ENCODE assay signal across 20 mouse cellular contexts in the genomic region with DNA sequence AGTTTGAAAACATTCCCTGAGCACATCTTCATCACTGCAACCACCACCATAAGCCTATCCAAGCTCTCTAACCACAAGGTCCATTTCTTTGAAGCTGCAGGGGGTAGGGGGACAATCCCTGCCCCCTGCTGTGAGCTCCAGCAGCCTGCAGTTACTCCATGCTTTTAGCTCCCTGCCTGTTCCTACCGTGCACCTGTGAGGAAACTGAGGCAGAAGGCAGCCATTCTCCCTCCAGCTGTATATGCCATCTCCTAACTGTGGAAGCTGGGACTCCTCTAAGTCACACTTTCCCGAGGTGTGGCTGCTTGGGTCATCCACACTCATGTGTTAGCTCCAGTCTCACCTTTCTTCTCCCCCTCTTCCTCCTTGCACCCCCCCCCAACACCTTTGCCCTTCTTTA. TPM values are rescaled to one million over a fixed set of nuclear protein-coding genes. Genes with fewer than 3 reads are reported as not detected.
A peak's percentile ranks its signal among the peaks of the same experiment; 100 is the strongest.
DNase-seq lines count a peak whose midpoint lies in the region; ATAC-seq and TF ChIP-seq lines count a peak whose summit lies in the region.
"Had no signal": no experiment of that assay in that cellular context is flagged by ENCODE, and none has a peak within 500 bp of the region (broad histone marks: within the 10 kb centered on the region; RNA-seq: fewer than 3 reads in every experiment).

No protein-coding gene starts in this region.

- H3K4me2 ChIP-seq in midbrain, embryonic 11.5 days: no peak overlapping the region
- H3K4me2 ChIP-seq in midbrain, embryonic 16.5 days (ENCODE audit: low read length): no peak overlapping the region

- H3K4me3 ChIP-seq in midbrain, embryonic 11.5 days (ENCODE audit: low read depth, low read length): no peak overlapping the region
- no peak overlapping the region for H3K4me3 ChIP-seq in midbrain, embryonic 16.5 days (ENCODE audit: low read depth, low read length)

- H3K36me3 ChIP-seq in midbrain, embryonic 11.5 days (ENCODE audit: control insufficient read depth, insufficient read depth, low read length): no peaks in the 10 kb centered on the region
- no peaks in the 10 kb centered on the region for H3K36me3 ChIP-seq in midbrain, embryonic 16.5 days (ENCODE audit: control insufficient read depth, insufficient read depth, low read length)
- H3K36me3 ChIP-seq: G1E had no signal

- no peak for TF ChIP-seq CTCF in Patski (IDR thresholded peaks at IDR 0.05)

- no peak overlapping the region for H3K9ac ChIP-seq in midbrain, embryonic 11.5 days (ENCODE audit: low read length)
- H3K9ac ChIP-seq in midbrain, embryonic 16.5 days (ENCODE audit: low read depth, low read length): no peak overlapping the region

- ATAC-seq in midbrain, embryonic 11.5 days (ENCODE audit: low FRiP score): no peak
- ATAC-seq in midbrain, embryonic 16.5 days: no peak
- ATAC-seq in Patski: peak; percentile 4
- ATAC-seq: activated CD4-positive, CD25-positive, alpha-beta regulatory T cell, adult 4 months; CD4-positive, CD25-positive, alpha-beta regulatory T cell, adult 4 months had no signal

- in situ Hi-C loops in Patski (cut with MboI; ENCODE audit: low pct_unique_long_range_greater_than_20kb): loop anchor here (5.0 to 25.0 kb wide), 4 partner anchors 62 to 997 kb away; partner anchors contain the start of genes Mcts2, Mylk2, Rbck1 and Trib3

- POLR2A ChIA-PET in Patski (lab: Charles Lee): interaction anchor here (0.8 to 2.3 kb wide), 9 partner anchors 8 to 822 kb away, joined by 3 to 7 read pairs (median 5); partner anchors contain the start of gene Fam110a

- 33% methylated on average over 2 of the region's 2 CpGs for WGBS in midbrain, embryonic 11.5 days
- WGBS in midbrain, embryonic 16.5 days: 28% methylated on average over 2 of the region's 2 CpGs

- peak; percentile 57 for DNase-seq in midbrain, embryonic 11.5 days (ENCODE audit: low spot score, missing footprints)
- peak; percentile 36 for DNase-seq in NIH3T3 (ENCODE audit: low read depth)
- DNase-seq in Patski (ENCODE audit: low read depth, low spot score): peak; percentile 97
- DNase-seq in retina, postnatal 1 day: no peak
- no peak for DNase-seq in spleen, postnatal 14 days (ENCODE audit: low spot score in 2 of 2)
- DNase-seq: adrenal gland, adult 2 months; adrenal gland, adult 8-10 months; adrenal gland, postnatal 10 days; adrenal gland, postnatal 14 days; adrenal gland, postnatal 25 days; B cell, adult 2 months; cerebellum, adult 11 months; cerebellum, adult 11-12 months; cerebellum, adult 18-20 months; cerebellum, adult 2 months; cerebellum, adult 8-10 months had no signal

- H3K9me3 ChIP-seq in midbrain, embryonic 11.5 days (ENCODE audit: control insufficient read depth, low read length): no peaks in the 10 kb centered on the region
- H3K9me3 ChIP-seq in midbrain, embryonic 16.5 days (replicated peaks; ENCODE audit: control insufficient read depth, low read length, poor library complexity, severe bottlenecking): no peaks in the 10 kb centered on the region
- H3K9me3 ChIP-seq: G1E had no signal

- no peak overlapping the region for H3K27ac ChIP-seq in midbrain, embryonic 11.5 days (ENCODE audit: low read depth, low read length)
- no peak overlapping the region for H3K27ac ChIP-seq in midbrain, embryonic 16.5 days (ENCODE audit: low read length)

- peaks cover 8% of the 10 kb centered on the region; the same call in 1 of the 2 replicates for H3K4me1 ChIP-seq in midbrain, embryonic 11.5 days (ENCODE audit: control insufficient read depth, insufficient read depth, low read length)
- H3K4me1 ChIP-seq in midbrain, embryonic 16.5 days (ENCODE audit: control insufficient read depth, insufficient read depth, low read length): no peaks in the 10 kb centered on the region

- H3K27me3 ChIP-seq in midbrain, embryonic 11.5 days (ENCODE audit: control insufficient read depth, insufficient read depth, low read length): no peaks in the 10 kb centered on the region
- H3K27me3 ChIP-seq in midbrain, embryonic 16.5 days (ENCODE audit: control insufficient read depth, insufficient read depth, low read depth, low read length): no peaks in the 10 kb centered on the region
- H3K27me3 ChIP-seq in Patski: no peaks in the 10 kb centered on the region

- CTCF ChIA-PET in Patski (lab: Charles Lee): interaction anchor here (0.7 to 3.2 kb wide), 8 partner anchors 9 to 79 kb away, joined by 3 to 21 read pairs (median 6); no protein-coding TSS in a partner anchor

RNA-seq across cellular contexts. Expression of gene Angpt4, which starts 4.1 kb away (rescaled TPM):
- polyA plus RNA-seq in midbrain, embryonic 11.5 days (2014; fragmentation: Nextera tagmentation; extraction: Ambion mirVana): 0.12 and 0.37 TPM in 2 replicates
- polyA plus RNA-seq in midbrain, embryonic 16.5 days (2015; fragmentation: Nextera tagmentation; extraction: Ambion mirVana): 0.14 and 0.30 TPM in 2 replicates
- polyA plus RNA-seq in Patski (2021): 44.3 TPM
- polyA plus RNA-seq: activated CD4-positive, CD25-positive, alpha-beta regulatory T cell, adult 4 months; CD4-positive, CD25-positive, alpha-beta regulatory T cell, adult 4 months; G1E had no signal

Comparison
In these comparisons a context has a peak if more than half of its experiments do, and no peak if none do; other contexts are left out.
1. DNase-seq: peak in midbrain, embryonic 11.5 days (single experiment), NIH3T3 (single experiment) and Patski (single experiment); none in retina, postnatal 1 day (single experiment) and spleen, postnatal 14 days (0 of 2).
2. RNA of gene Angpt4, which starts 4.1 kb away (polyA plus RNA-seq): 44.3 TPM in Patski (single experiment); 0.14 to 0.30 TPM in midbrain, embryonic 16.5 days and 0.12 to 0.37 TPM in midbrain, embryonic 11.5 days; every median in the first group is over 10 times any median in the second.